Mouse (Mus musculus): ENCODE data around the gene Tm4sf1. TPM values are rescaled to one million over a fixed set of nuclear protein-coding genes. Genes with fewer than 3 reads are reported as not detected.

Gene Tm4sf1
- total and polyA plus RNA-seq, 2 experiments from 2014 or later: 23.0 to 27.8 TPM

GRCm38 (mm10) chr3:57303486-57303885, 1.7 kb upstream of the Tm4sf1 start:
- 74% methylated on average over 3 of the region's 3 CpGs for WGBS
- no peak for DNase-seq (ENCODE audit: low spot score)
- TF ChIP-seq CTCF (IDR thresholded peaks at IDR 0.05): no peak

GRCm38 (mm10) chr3:57302886-57303285, 1.1 kb upstream of the Tm4sf1 start:
- no peak for ATAC-seq (ENCODE audit: low FRiP score)
- H3K4me3 ChIP-seq (ENCODE audit: low read depth, low read length): no peak overlapping the region
- H3K9me3 ChIP-seq (ENCODE audit: low read length): no peaks in the 10 kb centered on the region
- no peak for DNase-seq (ENCODE audit: low spot score)
- TF ChIP-seq CTCF (IDR thresholded peaks at IDR 0.05): no peak
- H3K9ac ChIP-seq (replicated peaks; ENCODE audit: low read length, poor library complexity, severe bottlenecking): no peak overlapping the region
- WGBS: 59% methylated on average over 2 of the region's 2 CpGs
- H3K36me3 ChIP-seq (ENCODE audit: insufficient read depth, low read length): no peaks in the 10 kb centered on the region
- no peak overlapping the region for H3K27ac ChIP-seq (ENCODE audit: low read depth, low read length)
- no peaks in the 10 kb centered on the region for H3K4me1 ChIP-seq (ENCODE audit: insufficient read depth, low read length)
- H3K4me2 ChIP-seq (ENCODE audit: low read depth, low read length, poor library complexity, severe bottlenecking): no peak overlapping the region
- H3K27me3 ChIP-seq (ENCODE audit: insufficient read depth, low read length): no peaks in the 10 kb centered on the region

More at GRCm38 (mm10) chr3:57303486-57303885, 1.7 kb upstream of the Tm4sf1 start:
- Histone ChIP-seq H3K9ac (replicated peaks; ENCODE audit: low read length, poor library complexity, severe bottlenecking) (no peak overlapping the region), H3K9me3 (ENCODE audit: low read length) (no peaks in the 10 kb centered on the region), H3K27ac (ENCODE audit: low read depth, low read length) (no peak overlapping the region), H3K4me2 (ENCODE audit: low read depth, low read length, poor library complexity, severe bottlenecking) (no peak overlapping the region), H3K27me3 (ENCODE audit: insufficient read depth, low read length) (no peaks in the 10 kb centered on the region), H3K4me3 (ENCODE audit: low read depth, low read length) (no peak overlapping the region), H3K36me3 (ENCODE audit: insufficient read depth, low read length) (no peaks in the 10 kb centered on the region), H3K4me1 (ENCODE audit: insufficient read depth, low read length) (no peaks in the 10 kb centered on the region)
- ATAC-seq (ENCODE audit: low FRiP score): no peak

GRCm38 (mm10) chr3:57301366-57301765, 422 bp downstream of the Tm4sf1 start:
- H3K4me1 ChIP-seq (ENCODE audit: insufficient read depth, low read length): no peaks in the 10 kb centered on the region
- DNase-seq (ENCODE audit: low spot score) (no peak), ATAC-seq (ENCODE audit: low FRiP score) (no peak)
- no peak for TF ChIP-seq CTCF (IDR thresholded peaks at IDR 0.05)
- H3K4me2 ChIP-seq (ENCODE audit: low read depth, low read length, poor library complexity, severe bottlenecking): no peak overlapping the region
- no peak overlapping the region for H3K27ac ChIP-seq (ENCODE audit: low read depth, low read length)
- 84% methylated on average over 4 of the region's 4 CpGs for WGBS
- no peaks in the 10 kb centered on the region for H3K36me3 ChIP-seq (ENCODE audit: insufficient read depth, low read length)
- no peak overlapping the region for H3K4me3 ChIP-seq (ENCODE audit: low read depth, low read length)
- H3K9me3 ChIP-seq (ENCODE audit: low read length): no peaks in the 10 kb centered on the region
- H3K9ac ChIP-seq (replicated peaks; ENCODE audit: low read length, poor library complexity, severe bottlenecking): no peak overlapping the region
- H3K27me3 ChIP-seq (ENCODE audit: insufficient read depth, low read length): no peaks in the 10 kb centered on the region

GRCm38 (mm10) chr3:57297991-57298390, 3.8 kb downstream of the Tm4sf1 start:
- Histone ChIP-seq H3K9ac (replicated peaks; ENCODE audit: low read length, poor library complexity, severe bottlenecking) (no peak overlapping the region), H3K36me3 (ENCODE audit: insufficient read depth, low read length) (no peaks in the 10 kb centered on the region), H3K4me2 (ENCODE audit: low read depth, low read length, poor library complexity, severe bottlenecking) (no peak overlapping the region), H3K4me3 (ENCODE audit: low read depth, low read length) (no peak overlapping the region), H3K4me1 (ENCODE audit: insufficient read depth, low read length) (no peaks in the 10 kb centered on the region), H3K27me3 (ENCODE audit: insufficient read depth, low read length) (no peaks in the 10 kb centered on the region), H3K27ac (ENCODE audit: low read depth, low read length) (no peak overlapping the region), H3K9me3 (ENCODE audit: low read length) (no peaks in the 10 kb centered on the region)
- no peak for ATAC-seq (ENCODE audit: low FRiP score)
- TF ChIP-seq CTCF (IDR thresholded peaks at IDR 0.05): no peak
- WGBS: 91% methylated on average over 2 of the region's 2 CpGs
- DNase-seq (ENCODE audit: low spot score): no peak

- ATAC-seq (ENCODE audit: low FRiP score): no peak
- no peaks in the 10 kb centered on the region for H3K4me1 ChIP-seq (ENCODE audit: insufficient read depth, low read length)
- no peaks in the 10 kb centered on the region for H3K27me3 ChIP-seq (ENCODE audit: insufficient read depth, low read length)
- no peak overlapping the region for H3K9ac ChIP-seq (replicated peaks; ENCODE audit: low read length, poor library complexity, severe bottlenecking)
- DNase-seq (ENCODE audit: low spot score): no peak
- no peak overlapping the region for H3K4me3 ChIP-seq (ENCODE audit: low read depth, low read length)
- no peaks in the 10 kb centered on the region for H3K36me3 ChIP-seq (ENCODE audit: insufficient read depth, low read length)
- H3K4me2 ChIP-seq (ENCODE audit: low read depth, low read length, poor library complexity, severe bottlenecking): no peak overlapping the region
- no peaks in the 10 kb centered on the region for H3K9me3 ChIP-seq (ENCODE audit: low read length)
- H3K27ac ChIP-seq (ENCODE audit: low read depth, low read length): no peak overlapping the region
- no peak for TF ChIP-seq CTCF (IDR thresholded peaks at IDR 0.05)
Measured at GRCm38 (mm10) chr3:57296574-57296973, 5.2 kb downstream of the Tm4sf1 start.

- no peak overlapping the region; the same call in 1 of the 2 replicates for H3K4me2 ChIP-seq (ENCODE audit: low read depth, low read length, poor library complexity, severe bottlenecking)
- H3K4me3 ChIP-seq (ENCODE audit: low read depth, low read length): no peak overlapping the region
- H3K9me3 ChIP-seq (ENCODE audit: low read length): no peaks in the 10 kb centered on the region
- H3K4me1 ChIP-seq (ENCODE audit: insufficient read depth, low read length): no peaks in the 10 kb centered on the region
- no peak for TF ChIP-seq CTCF (IDR thresholded peaks at IDR 0.05)
- 89% methylated on average over 4 of the region's 4 CpGs for WGBS
- H3K36me3 ChIP-seq (ENCODE audit: insufficient read depth, low read length): no peaks in the 10 kb centered on the region
- no peak overlapping the region for H3K9ac ChIP-seq (replicated peaks; ENCODE audit: low read length, poor library complexity, severe bottlenecking)
- peak overlapping the region; percentile 26; the same call in 1 of the 2 replicates for H3K27ac ChIP-seq (ENCODE audit: low read depth, low read length)
- ATAC-seq (ENCODE audit: low FRiP score): no peak
- DNase-seq (ENCODE audit: low spot score): no peak
- no peaks in the 10 kb centered on the region for H3K27me3 ChIP-seq (ENCODE audit: insufficient read depth, low read length)
Measured at GRCm38 (mm10) chr3:57295631-57296030, 6.2 kb downstream of the Tm4sf1 start.

Measured in midbrain, postnatal 0 days (tissue).